Mouse (Mus musculus): ENCODE measurements around the gene Fam131b. TPM values are rescaled to one million over a fixed set of nuclear protein-coding genes. Genes with fewer than 3 reads are reported as not detected.
A peak's percentile ranks its signal among the peaks of the same experiment; 100 is the strongest.

Gene Fam131b
- total RNA-seq, 2 experiments from 2014 or later = 118 to 121 TPM

DNA sequence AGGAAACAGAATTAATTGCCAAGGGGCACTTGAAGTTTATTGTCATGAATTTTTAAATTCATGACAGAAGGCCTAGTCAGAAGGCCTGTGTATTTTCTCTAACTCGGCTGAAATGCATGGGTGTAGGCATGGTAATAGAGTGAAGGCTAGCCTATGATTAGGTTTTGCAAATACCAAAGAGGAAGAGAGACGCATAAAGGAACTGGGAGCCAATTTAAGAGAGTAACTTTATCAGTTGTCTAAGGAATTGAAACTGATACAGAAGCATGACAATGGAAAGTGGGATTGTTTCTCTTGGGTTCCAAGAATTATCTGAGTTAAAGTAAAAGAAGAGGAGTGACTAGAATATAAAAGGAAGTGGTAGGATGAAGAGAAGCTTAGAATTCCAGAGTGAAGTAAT is 14.7 kb upstream of the Fam131b start:
- no peak for DNase-seq (ENCODE audit: low spot score in 2 of 2)
- intact Hi-C loops (cut with DNase I) = no loop called here

DNA sequence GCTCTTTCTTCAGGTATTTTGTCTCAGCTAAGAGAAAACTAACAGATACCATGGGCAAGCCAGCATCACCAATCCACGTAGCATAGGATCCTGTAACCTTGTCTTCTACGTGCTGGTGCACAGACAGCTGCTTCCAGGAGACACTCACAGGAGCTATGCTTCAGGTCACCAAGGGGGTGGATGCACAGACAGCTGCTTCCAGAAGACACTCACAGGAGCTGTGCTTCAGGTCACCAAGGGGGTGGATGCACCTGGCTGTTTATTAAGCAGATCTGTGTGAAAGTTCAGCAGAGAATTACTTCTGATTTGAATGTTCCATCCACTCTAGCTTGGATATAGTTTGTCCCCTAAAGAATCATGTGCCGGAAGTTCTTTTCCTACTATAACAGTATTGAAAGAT is 6.5 kb upstream of the Fam131b start:
- intact Hi-C loops (cut with DNase I) = no loop called here

DNA sequence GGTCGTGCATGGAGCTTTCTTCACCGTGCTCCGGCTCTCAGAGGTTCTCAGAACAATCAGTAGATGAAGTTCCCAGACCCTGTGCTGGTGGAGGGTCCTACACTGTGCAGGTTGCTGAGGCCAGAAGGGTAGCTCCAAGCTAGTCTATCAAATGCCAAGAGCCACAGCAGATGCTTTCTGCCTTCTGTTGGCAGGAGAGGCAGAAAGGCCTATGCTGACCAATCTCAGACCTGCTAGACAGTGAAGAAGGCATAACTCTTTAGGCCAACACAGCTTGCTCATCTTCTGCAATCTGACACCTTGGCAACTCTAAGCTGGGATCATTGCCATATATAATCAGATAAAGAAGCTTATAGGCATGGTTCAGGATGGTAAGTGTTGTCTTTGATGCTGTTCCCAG is 5.8 kb upstream of the Fam131b start:
- DNase-seq (ENCODE audit: low spot score in 2 of 2) = no peak
- intact Hi-C loops (cut with DNase I) = no loop called here

More for the DNA sequence above, 6.5 kb upstream of the Fam131b start:
- DNase-seq (ENCODE audit: low spot score in 2 of 2) = no peak

DNA sequence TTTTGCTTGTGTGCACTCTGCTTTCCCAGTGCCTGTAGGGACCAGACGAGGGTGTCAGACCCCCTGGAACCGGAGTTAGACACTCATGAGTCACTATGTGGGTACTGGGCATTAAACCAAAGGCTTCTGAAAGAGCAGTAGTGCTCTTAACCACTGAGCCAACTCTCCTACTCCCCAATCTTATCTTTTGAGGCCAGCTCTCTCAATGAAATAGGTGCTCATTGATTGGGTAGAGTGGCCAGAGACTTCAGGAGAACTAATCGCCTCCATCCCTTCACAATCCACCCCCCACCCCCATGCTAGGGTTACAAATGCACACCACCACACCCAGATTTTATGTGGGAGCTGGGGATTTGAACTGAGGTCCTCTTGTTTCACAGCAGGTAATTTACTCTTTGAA is 4.3 kb upstream of the Fam131b start:
- intact Hi-C loops (cut with DNase I) = loop anchor here (5.0 kb wide), 1 partner anchor 101 kb away; no protein-coding TSS in a partner anchor
- no peak for DNase-seq (ENCODE audit: low spot score in 2 of 2)

DNA sequence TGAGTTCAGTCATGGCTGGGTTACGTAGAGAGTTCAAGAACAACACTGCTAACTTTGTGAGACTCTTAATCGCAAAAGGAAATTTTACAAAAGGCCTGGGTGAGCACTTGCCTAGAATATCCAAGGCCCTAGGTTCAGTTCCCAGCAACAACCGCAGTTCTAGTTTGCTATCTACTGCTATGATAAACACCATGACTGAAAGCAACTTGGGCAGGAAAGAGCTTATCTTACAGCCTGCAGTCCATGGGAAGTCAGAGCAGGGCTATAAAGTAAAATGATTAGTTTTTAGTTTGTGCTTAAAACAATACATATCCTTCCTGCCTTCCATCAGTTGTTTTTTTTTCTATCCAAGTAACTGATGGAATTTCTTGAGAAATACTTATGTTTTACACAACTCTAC is 2.1 kb upstream of the Fam131b start:
- intact Hi-C loops (cut with DNase I) = loop anchor here (5.0 kb wide), 1 partner anchor 99 kb away; no protein-coding TSS in a partner anchor
- DNase-seq (ENCODE audit: low spot score in 2 of 2) = no peak

DNA sequence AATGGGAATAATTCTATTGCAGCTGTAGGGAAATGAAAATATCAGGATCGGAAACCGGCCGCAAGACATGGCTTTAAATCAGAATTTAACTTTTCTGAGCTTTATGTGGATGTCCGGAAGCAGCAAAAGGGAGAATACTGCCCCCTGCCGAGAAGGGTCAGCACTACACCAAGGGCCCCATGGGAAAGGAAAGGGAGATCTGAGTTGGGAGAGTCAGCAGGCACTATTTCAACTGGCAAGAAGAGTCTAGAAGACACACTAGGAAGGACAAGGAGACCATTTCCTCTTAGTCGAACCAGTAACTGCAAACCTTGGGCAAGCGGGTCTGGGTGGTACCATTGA is 796 bp upstream of the Fam131b start:
- DNase-seq (ENCODE audit: low spot score in 2 of 2) = peak; percentile 81 to 91
- intact Hi-C loops (cut with DNase I) = loop anchor here (2.0 to 5.0 kb wide), 2 partner anchors 24 to 98 kb away; partner anchors contain the start of gene Zyx

DNA sequence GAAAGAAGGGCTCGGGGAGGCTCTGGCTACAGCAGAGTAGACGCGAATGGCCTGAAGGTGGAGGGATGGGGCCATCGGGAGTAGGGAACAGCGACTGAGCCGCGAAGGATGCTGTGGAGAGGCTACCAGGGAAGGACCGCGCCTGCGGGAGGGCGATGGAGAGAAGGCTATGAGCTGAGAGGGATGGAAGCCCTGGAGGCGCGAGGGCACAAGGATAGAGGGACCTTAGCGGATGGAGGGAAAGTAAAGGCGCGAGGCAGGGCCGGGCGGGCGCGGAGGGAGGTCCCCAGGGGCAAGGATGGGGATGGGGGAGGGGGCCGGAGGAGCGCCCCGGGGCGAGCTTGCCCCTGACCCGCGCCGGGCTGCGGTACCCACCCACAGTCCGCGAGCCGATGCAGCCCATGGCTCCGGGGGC is 369 bp downstream of the Fam131b start:
- intact Hi-C loops (cut with DNase I) = loop anchor here (2.0 to 5.0 kb wide), 4 partner anchors 25 to 717 kb away; partner anchors contain the start of genes Ephb6 and Zyx
- peak; percentile 37 to 39 for DNase-seq (ENCODE audit: low spot score in 2 of 2)

DNA sequence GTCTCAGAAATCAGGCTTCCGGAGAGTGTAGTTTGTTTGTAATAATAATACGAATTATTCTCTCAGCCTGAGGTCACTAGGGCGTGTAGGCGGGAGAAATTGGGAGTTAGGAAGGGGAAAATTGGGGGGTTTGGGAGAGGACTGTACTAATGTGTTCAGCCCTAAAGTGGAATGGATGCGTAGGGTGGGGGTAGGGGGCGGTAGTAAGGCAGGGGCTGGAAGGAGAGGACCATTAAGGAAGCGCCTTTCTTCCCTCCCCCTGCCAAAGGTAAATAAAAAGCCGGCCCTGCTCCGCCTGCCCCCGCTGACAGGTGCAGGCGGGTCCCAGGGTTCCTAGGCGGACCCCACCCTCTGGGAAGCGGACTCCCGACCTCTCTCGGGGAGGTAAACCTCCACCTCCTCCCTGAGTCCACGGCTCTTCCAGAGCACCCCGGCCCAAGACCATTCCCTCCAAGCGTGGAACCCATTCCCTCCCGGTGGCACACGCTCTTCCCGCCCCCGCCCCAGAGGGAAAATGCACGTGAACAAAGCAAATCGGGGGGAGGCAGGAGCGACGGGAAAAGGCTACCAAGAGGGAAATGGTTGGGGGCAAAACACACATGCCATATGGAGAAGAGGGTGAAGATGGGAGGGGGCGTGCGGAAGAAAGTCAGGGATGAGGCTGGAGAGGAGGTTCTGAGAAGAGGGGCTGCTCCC is 924 bp downstream of the Fam131b start:
- intact Hi-C loops (cut with DNase I) = loop anchor here (2.0 to 5.0 kb wide), 4 partner anchors 25 to 716 kb away; partner anchors contain the start of genes Ephb6 and Zyx
- peak in 1 of 2 experiments; percentile 37 for DNase-seq (ENCODE audit: low spot score in 2 of 2)

DNA sequence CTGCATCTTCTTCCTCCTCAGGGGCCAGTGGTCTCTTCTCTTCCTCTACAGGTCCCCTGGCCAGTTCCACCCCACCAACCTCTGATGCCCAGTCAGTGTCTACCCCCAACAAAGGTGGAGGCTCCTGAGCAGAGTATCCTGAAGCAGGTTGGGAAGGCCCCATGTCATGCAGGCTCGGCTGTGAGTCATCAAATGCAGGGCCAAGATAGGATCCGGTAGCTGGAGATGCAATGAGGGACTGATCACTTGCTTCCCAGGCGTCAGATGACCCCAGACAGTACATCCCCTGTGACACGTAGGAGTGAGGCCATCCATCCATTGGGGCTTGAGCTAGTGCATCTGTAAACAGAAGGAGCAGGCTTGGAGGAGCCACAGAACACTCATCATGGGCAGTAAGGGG is 6.2 kb downstream of the Fam131b start:
- no peak for DNase-seq (ENCODE audit: low spot score in 2 of 2)
- intact Hi-C loops (cut with DNase I) = no loop called here

DNA sequence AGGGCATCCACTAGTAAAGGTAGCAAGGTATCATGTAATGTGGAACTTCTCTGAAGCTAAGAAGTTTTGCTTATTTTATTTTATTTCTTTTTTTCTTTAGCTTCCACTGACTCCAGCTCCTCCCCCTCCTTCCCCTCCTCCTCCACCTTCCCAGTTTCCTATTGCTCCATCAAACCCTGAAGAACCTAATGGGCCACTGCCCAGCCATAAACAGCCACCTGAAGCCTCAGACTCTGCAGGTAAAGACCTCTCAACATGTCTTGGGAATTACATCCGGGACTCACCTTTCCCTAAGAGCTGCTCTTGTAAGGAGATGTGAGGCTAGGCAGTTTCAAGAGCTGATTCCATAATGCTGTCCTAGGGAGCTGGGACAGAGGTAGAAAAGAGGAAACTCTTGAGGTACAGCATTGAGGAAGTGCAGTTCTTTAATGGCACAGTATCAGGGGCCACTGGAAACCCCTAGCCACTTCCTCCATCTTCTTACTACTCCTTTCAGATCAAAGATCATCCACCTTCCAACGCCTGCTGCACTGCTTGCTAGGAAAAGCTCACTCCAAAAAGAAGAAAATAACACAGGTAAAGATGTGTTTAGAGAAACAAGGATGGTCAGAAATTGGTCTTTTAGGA is 13.9 kb downstream of the Fam131b start:
- intact Hi-C loops (cut with DNase I) = no loop called here
- no peak for DNase-seq (ENCODE audit: low spot score in 2 of 2)

DNA sequence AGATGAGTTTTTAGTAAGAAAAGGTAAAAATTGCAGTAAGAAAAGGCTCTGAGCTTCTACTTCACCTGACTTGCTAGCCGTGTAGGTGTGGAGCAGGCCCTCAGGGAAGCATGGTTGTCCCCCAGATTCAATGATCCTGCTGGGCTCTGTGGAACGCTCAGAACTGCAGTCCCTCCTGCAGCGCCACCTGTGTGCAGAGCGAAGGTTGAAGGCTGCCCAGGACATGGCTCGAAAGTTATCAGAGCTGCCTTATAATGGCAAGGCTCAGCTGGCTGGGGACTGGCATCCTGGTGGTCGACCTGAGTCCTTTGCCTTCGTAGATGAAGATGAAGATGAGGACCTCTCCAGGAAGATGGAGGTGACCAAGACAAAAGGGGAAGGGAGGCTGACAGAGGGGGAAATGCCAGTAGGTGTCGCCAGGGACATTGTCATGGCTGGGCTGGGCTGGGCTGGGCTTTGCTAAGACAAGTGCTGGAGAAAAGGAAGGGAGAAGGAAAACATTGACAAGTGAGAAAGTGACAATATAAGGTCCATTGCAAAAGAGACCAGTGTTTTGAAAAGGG is 14.5 kb downstream of the Fam131b start:
- DNase-seq (ENCODE audit: low spot score in 2 of 2) = no peak
- intact Hi-C loops (cut with DNase I) = no loop called here

DNA sequence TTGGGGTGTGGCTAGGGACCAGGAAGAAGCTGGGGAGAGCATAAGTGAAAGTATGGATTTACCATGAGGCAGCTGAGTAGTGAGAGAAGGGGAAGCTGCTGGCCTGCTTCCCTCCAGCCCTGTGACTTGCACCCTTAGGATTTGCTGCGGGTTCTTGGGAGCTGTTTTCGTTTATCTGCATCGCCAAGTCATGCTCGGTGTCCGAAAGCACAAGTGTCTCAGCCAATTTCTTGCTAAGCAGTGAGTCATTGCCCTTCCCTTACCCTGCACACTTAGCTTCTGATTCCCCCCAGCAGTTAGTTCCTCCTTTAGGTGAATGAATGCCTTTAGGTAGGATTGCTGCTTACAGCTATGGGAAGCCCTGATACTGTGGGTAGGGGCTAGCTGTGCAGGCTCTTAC is 25.1 kb downstream of the Fam131b start:
- no peak for DNase-seq (ENCODE audit: low spot score in 2 of 2)

DNA sequence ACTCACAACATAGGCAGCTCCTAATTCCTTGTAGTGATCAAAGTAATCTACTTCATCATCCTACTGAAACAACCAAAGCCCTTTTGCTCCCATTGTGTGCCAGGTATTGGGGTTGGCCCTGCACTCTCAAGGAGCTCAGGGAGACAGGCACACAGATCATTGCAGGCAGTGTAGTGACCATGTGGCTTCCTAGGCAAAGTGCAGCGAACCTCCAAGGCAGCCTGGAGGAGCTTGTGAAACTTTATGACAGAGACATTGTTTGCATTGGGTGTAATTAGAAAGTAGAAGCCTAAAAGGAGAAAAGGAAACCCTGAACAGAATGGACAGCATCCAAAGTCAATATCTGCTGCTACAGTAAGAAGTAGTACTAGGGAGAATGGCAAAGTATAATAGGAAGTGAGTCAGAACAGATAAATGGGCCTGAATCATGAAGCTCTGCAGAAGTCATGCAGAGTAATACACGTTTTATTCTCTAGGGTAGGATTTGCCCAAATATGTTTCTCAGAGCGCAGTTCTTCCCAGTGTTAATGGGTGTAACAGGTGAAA is 28.8 kb downstream of the Fam131b start:
- intact Hi-C loops (cut with DNase I) = no loop called here
- DNase-seq (ENCODE audit: low spot score in 2 of 2) = no peak

More for the DNA sequence above, 25.1 kb downstream of the Fam131b start:
- intact Hi-C loops (cut with DNase I) = no loop called here

DNA sequence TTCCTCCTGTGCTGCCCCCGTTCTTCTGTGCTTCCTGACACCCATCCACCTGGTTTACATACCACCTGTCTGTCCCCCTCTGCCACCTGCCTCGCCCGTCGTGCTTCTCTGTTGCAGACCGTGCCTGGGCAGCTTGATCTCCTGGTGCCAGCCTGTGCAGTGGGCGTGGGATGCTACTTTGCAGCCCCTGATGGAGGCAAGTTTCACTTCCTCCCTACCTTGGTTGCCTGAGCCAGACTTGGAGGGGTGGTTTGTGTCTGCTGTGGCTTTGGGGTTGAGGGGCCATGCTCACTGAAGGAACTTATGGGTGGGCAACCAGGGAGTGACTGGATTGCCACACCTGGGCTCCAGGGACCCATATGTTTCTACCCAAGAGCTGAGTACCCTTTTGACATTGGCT is 31.1 kb downstream of the Fam131b start:
- intact Hi-C loops (cut with DNase I) = no loop called here
- DNase-seq (ENCODE audit: low spot score in 2 of 2) = no peak

DNA sequence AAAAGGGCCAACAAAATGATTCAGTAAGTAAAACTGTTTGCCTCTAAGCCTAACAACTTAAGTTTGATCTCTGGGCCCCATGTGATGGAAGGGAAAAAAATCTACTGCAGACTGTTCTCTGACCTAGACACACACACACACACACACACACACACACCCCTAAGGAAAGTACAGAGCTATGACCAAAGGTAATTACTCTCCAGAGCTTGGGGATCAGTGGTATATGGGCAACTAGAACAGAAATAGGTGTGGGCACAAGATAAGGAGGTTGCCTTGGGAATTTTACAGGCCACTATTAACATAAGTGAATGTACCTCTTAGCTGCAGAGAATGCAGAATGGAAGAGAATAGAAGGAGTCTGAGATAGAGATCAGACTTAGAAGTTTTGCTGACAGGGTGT is 36.9 kb downstream of the Fam131b start:
- no peak for DNase-seq (ENCODE audit: low spot score in 2 of 2)
- intact Hi-C loops (cut with DNase I) = no loop called here

DNA sequence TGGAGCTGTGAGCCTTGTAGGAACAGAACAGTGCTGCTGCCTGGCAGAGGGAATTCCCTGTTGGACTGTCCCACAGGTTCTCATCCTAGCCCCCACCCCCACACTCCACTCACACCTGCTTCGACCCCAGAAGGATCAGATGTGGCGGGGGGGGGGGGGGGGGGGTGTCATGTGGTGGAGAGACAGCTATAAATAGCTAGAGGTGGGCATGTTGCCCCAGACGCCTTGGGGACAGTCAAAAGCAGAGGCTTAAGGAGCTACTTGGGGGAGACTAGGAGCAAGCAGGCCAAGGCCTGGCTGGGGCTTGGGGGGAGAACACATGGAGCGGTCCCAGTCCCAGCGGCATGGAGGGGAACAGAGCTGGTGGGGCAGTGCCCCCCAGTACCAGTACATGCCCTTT is 38.0 kb downstream of the Fam131b start, which contains the start of gene Clcn1:
Clcn1 (plus strand) TSS at position 238 of the 400 bp plus-strand sequence.
- DNase-seq (ENCODE audit: low spot score in 2 of 2) = no peak
- intact Hi-C loops (cut with DNase I) = no loop called here

DNA sequence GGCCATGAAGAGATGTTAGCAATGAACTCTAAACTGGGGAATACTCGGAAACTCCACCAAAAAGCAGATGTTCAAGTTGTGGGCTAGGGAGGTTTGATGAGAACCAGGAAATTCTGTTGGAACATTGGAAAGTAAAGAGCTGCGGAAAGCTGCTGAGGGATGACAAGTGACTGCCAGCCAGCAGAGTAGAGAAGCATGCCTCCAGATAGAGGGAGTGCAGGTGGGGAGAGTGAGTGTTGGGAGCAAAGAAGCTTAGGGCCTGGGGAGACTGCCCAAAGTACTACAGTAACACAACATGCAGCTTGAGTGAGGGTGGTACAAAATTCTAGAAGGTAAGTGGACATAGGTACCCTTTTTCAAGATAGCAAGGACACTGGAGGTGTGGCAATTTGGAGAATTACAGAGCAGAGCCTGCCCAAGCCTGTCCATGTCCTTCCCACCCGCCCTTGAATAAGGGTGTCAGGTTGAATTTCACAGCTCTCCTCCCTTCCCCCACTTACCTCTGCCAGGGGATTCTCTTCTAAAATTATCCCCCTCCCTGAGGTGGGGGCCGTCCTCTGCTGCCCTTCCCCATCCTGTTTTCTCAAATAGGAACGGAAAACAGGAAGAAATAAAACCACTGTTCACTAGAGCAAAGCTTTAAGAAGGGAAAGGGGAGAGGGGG is 41.4 kb downstream of the Fam131b start:
- intact Hi-C loops (cut with DNase I) = no loop called here
- DNase-seq (ENCODE audit: low spot score in 2 of 2) = no peak

DNA sequence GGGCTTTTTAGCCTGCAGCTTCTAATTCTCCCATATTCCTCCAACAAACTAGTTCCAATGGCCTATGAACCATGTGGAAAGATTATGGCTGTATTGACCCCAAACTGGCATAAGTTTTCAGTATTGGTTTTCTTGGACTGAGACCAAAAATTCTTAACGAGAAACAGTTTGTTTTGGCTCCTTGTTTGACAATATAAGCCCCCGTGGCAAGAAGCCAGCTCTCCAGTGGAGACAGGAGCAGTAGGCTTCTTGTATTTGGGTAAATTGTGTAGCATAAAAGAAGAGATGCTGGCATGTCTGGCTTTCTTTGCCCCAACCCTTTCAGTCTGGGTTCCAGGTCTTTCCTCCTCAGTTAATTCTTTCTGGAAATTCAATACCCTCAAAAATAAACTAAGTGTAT is 48.3 kb downstream of the Fam131b start:
- no peak for DNase-seq (ENCODE audit: low spot score in 2 of 2)
- intact Hi-C loops (cut with DNase I) = no loop called here

DNA sequence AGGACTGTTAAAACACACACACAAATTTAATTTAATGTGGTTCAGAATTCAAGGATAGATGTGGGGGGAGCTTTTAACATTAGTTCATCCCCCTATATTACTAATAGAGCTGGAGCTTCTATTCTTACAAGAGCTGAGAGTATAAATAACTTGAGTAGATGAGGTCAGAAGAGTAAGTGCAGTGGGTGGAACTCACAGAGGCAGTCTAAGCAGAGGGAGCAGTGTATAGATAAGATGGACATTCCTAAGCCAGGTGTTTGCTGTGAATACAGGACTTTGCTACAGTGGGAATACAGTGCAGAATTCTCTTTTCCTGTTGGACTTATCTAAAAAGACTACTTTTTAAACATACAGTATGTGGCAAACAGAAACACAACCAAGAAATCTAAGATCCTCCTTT is 53.6 kb downstream of the Fam131b start:
- no peak for DNase-seq (ENCODE audit: low spot score in 2 of 2)
- intact Hi-C loops (cut with DNase I) = no loop called here

Measured in left cerebral cortex, postnatal 25 days (tissue).